Mouse (Mus musculus): ENCODE data around the gene Sorbs1.

DNA sequence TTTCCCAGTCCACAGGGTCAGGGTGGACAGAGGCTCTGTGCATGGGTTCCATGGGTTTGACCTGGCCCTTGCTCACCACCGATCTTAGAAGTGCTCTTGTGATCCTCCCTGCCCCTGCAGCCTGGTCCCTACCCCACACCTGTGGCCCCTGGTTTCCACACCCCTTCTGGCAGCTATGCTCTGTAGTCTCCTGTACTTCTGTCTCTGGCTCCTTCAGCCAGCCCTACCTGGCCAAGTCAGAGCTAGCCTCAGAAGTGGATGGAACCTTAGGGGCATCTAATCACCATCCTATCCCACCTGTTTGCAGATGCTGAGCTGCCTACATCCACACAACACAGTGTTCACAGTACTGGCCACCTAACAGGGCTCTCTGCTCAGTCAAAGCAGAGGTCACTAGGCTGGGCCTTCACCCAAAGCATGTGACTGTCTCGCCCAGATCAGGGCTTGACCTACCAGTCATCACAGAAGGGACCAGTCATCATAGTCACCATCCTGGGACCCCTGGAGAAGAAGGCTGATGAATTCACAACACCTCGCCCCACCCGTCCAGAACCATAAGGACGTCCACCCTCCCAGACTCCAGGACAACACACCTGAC is 120.7 kb downstream of the Sorbs1 start:
- TF ChIP-seq CTCF (IDR thresholded peaks at IDR 0.05; ENCODE audit: low read depth) (no peak), EP300 (optimal IDR thresholded peaks at IDR 0.05) (no peak)

Measured in stomach, postnatal 0 days (tissue).